Mouse (Mus musculus) cortical plate, adult 2 months (tissue): ENCODE measurements around the gene Shisa5.

Experiments used
- CTCF ChIP-seq: fragments of 200-500 bp; IDR thresholded peaks from 2 replicates; pipeline ENCODE4 v1.5.1; 2011; ENCODE audit warnings: mild to moderate bottlenecking, control low read depth, low read length; ENCODE audit not compliant: insufficient read depth; ENCODE audit errors: extremely low read depth
- POLR2A ChIP-seq: fragments of 200-500 bp; IDR thresholded peaks from 2 replicates; pipeline ENCODE4 v1.6.1; 2011; ENCODE audit warnings: mild to moderate bottlenecking, low read length, control low read depth; ENCODE audit not compliant: insufficient read depth; ENCODE audit errors: extremely low read depth

GRCm38 (mm10) chr9:109103250-109103649 is 64.9 kb downstream of the Shisa5 start:
- no peak for TF ChIP-seq CTCF
- no peak for TF ChIP-seq POLR2A
